Mouse (Mus musculus) retina, postnatal 1 day (tissue): ENCODE data around the gene Ak1.

Experiments
- DNase-seq: peaks from one replicate; pipeline ENCODE4 v3.0.0-alpha.2; 2012

Ak1 gene

DNA sequence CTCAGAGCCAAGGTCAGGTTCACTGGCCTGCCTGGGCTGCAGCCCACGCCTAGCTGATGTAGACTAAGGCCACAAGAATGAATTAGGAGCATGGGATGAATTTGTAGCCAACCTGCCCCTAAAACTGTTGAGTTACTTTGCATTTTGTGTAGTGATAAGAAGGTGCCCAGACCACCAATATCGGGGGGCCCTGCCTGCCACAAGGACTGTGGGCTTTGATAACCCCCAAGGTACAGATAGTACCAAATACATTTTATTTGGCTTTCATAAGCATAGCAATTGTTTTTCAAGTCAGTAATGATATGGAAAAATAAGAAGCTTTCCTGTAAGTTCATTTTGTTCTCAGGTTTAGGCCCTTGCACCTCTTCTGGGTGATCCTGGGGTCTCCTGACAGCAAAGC, 37.3 kb downstream of the Ak1 start:
- DNase-seq, result no peak

DNA sequence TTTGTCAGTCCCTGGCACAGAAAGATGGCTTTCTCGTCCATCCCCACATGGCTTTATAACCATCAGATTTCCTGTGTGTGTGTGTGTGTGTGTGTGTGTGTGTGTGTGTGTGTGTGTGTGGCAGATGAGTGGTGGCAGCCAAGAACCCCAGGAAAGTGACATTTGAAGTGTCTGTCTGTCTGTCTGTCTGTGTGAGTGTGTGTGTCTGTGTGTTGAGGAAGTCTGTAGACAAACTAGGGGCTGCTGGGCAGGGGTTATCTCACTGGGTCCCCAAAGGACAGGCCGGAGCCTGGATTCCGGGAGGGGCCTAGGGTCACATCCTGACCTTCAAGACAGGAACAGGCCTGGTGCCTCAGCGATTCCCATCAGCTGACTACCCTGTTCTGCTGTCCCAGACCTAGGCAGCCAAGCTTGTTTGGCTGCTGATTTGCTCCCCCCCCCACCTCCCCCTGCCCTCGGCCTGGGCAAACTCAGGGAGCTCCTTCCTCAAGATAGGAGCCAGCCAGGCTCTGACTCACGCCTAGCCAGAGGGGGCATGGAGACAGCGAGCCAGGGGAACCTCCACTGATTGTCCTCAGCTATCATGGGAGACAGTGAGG, 40.0 kb downstream of the Ak1 start:
- DNase-seq, result no peak

DNA sequence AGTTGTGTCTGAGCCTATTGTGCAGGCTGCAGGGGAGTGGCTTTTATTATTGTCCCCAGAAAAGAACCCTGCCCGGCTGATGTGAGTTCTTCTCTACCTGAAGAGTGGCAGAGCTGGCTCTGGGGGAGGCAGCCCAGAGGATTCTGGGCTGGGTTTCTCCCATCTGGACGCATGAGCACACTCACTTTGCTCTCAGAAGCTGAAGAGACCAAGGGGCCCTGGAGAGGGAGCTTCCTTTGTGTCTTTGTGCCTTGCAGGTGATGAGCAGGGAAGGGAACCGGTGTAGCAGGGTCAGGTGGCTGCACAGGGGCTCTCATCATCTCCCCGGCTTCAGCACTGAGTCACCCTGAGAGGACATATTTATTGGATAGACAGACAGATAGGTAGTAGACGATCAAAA, 40.7 kb downstream of the Ak1 start:
- DNase-seq, result no peak

DNA sequence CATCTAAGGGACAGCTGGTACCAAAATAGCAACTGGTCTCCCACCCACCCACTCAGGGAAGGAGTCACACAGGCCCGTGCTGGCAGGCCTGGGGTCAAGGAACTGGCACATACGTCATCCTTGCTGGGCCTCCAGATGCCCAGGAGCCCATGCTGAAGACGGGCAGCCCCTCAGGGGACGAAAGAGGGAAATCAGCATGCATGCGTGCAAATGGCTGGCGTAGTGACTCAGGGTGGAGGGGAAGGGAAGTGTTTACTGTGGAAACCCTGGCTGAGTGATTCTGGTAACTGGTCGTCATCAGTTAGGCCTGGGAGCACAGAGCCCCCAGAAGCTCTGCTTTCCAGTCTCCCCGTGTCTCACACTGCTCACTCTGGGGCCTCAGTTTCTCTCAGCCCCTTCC, 43.8 kb downstream of the Ak1 start:
- peak; percentile 26 for DNase-seq

GRCm38 (mm10) chr2:32665853-32666252, 44.3 kb downstream of the Ak1 start:
- DNase-seq, result no peak

DNA sequence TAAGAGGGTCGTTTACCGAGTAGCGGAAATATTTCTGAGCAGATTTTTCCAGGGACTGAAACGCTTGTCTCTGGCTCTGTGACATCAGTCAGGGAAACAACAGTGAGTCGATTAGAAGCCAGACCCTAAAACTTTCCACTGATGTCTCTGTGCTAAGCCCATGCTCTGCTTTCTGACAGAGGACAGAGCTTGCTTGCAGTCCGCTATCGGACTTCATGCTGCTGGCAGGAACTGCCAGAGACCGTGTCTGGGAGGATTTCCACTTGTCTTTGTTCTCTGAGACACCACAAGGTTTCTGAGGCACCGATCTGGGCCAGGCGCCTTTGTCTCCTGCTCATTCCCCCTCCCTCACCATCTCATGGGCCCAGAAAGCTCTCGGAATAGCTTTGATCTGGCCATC, 46.2 kb downstream of the Ak1 start:
- peak; percentile 71 for DNase-seq

- DNase-seq, result peak; percentile 60
Measured at GRCm38 (mm10) chr2:32668176-32668575, 46.6 kb downstream of the Ak1 start.

- DNase-seq, result no peak
Measured at GRCm38 (mm10) chr2:32669876-32670275, 48.3 kb downstream of the Ak1 start.

- DNase-seq, result no peak
Measured at GRCm38 (mm10) chr2:32671147-32671546, 49.6 kb downstream of the Ak1 start.

DNA sequence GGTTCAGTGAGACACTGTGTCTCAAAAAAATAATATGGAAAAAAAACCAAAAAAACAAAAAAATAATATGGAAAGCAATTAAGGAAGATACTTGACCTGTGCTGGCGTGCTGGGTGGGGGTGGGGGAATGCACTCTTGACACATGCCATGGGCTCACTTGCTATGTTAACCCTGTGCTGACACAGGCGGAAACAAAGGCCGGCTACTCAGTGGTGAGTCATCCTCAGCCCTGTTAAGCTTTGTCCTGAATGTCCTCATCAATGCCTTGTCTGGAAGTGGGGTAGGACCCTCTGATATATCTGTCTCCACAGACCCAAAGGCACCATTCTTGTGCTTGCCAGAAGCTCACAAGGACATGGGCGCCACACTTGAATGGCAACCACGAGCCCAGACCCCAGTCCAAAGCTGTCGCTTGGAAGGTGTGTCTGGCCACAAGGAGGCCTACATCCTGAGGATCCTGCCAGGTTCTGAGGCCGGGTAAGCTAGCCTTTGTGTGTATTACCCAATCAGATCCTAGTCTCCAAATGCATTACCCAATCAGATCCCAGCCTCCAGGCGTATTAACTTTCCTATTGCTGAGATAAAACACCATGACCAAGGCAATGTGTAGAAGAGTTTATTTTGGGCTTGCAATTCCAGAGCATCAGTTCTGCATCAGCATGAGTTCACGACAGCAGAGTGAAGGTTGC, 50.5 kb downstream of the Ak1 start:
- no peak for DNase-seq

DNA sequence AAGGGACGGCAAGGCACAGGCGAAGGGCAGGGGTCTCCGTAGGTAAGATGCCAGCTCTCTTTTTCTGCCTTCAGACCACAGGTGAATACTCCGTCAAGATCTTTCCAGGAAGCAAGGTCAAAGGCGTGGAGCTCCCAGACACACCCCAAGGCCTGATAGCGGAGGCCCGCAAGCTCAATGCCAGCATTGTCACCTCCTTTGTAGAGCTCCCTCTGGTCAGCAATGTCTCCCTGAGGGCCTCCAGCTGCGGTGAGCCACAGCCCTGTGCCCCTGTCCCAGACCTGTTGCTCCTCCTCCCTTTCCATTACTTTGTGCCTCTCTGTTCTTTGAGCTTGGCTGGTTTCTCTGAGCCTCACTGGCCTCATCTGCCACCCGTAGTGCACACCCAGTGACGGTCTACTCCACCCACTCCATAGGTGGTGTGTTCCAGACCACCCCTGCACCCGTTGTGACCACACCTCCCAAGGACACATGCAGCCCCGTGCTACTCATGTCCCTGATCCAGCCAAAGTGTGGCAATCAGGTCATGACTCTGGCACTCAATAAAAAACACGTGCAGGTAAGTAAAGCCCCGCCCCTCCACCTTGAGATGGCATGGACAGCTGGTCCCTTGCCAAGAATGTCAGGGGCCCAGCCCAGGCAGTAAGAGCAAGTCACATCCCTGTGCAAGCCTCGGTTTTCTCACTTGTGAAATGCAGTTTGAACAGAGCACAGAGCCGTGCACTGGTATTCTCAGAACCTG, 51.8 kb downstream of the Ak1 start:
- DNase-seq, result no peak

- no peak for DNase-seq
Measured at GRCm38 (mm10) chr2:32676821-32677220, 55.3 kb downstream of the Ak1 start.

DNA sequence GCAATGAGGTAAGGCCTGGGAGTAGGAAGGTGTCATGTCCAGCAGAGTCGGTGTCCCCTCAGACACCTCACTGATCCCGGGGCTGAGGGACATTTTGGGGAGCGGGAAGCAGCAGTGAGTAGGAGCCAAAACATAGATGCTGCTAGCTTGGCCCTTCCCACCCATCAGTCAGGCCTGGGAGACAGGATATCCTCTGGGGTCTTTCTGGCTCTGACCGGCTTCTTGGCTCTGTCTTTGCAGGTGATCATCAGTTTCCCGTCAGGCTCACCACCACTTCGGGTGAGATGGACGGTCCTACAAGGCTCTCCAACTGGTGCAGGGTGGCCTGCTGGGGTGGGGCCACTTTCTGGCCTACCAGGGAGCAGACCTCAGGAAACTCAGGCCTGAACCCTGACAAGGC, 56.1 kb downstream of the Ak1 start:
- no peak for DNase-seq

GRCm38 (mm10) chr2:32680051-32680451, 58.5 kb downstream of the Ak1 start:
- peak; percentile 27 for DNase-seq

GRCm38 (mm10) chr2:32680961-32681650, 59.5 kb downstream of the Ak1 start:
- no peak for DNase-seq

DNA sequence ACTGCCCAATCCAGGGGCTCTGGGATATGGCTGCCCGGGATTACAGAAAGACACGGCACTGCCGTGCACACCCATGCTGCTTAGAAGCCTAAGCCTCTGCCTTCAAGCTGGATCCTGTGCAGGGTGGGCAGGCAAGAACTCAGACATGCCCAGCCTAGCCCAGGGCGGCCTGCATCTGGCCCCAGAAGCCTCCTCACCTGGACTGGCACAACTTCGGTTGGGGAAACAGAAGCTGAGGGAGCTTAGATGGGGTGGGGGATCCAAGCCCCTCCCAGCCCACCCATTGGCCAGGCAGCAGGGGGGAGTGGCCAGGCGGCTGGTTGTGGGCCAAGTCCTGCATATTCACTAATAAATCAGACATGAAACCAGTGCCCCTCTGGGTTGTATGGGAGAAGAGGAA, 60.2 kb downstream of the Ak1 start:
- DNase-seq, result peak; percentile 48

GRCm38 (mm10) chr2:32682721-32683417, 61.3 kb downstream of the Ak1 start:
- no peak for DNase-seq

DNA sequence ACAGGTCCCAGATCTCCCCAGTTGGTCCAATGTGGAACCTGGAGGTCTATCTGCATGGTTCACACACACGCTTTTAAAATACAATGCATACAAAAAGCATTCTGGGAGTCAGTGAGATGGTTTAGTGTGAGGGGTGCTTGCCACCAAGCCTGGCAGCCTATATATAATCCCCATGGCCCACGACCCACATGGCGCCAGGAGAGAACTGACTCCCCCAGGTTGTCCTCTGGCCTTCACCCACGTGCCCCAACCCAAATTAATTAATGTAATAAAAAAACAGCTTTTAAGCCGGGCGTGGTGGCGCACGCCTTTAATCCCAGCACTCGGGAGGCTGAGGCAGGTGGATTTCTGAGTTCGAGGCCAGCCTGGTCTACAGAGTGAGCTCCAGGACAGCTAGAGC, 62.1 kb downstream of the Ak1 start:
- no peak for DNase-seq
